Mouse (Mus musculus) B cell, adult (primary cell): Measurements from ENCODE around the gene Vmn2r86. TPM values are rescaled to one million over a fixed set of nuclear protein-coding genes. Genes with fewer than 3 reads are reported as not detected.

Experiments used
- total RNA-seq: library from RNA; stranded (reverse); gene quantifications from 4 replicates; pipeline ENCODE4 v1.2.4, GENCODE M21; 2023; ENCODE audit not compliant: inconsistent age

Gene Vmn2r86
- total RNA-seq, result not detected in 4 replicates

DNA sequence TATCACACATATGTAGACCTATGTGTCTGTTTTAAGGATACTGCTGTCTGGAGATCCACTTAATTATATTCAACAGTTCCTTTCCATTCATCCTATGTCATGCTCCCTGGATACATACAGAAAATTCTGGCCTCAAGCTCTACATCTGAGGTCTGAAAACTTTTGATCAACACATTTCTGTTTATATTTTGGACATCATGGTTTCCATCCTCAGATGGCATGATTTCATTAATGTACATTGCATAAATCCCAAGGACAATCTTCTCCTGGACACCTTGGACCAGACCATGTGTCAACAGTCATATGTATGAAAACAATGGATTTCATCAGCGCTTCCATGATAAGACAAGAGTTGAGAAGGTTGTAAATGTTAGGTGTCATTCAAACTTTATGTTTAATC, at the start of gene Vmn2r86:
Vmn2r86 (minus strand) TSS at position 101 of the 400 bp plus-strand sequence.

DNA sequence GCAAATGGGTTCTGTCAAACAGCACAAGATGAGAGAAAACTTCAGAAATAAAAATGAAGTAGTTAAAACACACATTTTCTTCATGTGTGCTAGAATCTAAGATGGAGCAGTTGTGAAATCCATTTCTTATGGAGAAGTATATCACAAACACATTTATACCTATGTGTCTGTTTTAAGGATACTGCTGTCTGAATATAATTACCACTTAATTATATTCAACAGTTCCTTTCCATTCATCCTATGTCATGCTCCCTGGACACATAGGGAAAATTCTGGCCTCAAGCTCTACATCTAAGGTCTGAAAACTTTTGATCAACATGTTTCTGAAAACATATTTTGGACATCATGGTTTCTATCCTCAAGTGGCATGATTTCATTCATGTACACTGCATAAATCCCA, 41.4 kb upstream of the Vmn2r86 start, which contains the start of gene Vmn2r87:
Vmn2r87 (minus strand) TSS at position 101 of the 400 bp plus-strand sequence.

DNA sequence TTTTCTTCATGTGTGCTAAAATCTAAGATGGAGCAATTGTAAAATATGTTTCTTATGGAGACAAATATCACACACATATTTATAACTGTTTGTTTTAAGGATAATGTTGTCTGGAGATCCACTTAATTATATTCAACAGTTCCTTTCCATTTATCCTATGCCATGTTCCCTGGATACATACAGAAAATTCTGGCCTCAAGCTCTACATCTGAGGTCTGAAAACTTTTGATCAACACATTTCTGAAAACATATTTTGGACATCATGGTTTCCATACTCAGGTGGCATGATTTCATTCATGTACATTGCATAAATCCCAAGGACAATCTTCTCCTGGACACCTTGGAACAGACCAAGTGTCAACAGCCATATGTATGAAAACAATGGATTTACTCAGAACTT, 26.2 kb downstream of the Vmn2r86 start, which contains the start of gene Vmn2r85:
Vmn2r85 (minus strand) TSS at position 101 of the 400 bp plus-strand sequence.

DNA sequence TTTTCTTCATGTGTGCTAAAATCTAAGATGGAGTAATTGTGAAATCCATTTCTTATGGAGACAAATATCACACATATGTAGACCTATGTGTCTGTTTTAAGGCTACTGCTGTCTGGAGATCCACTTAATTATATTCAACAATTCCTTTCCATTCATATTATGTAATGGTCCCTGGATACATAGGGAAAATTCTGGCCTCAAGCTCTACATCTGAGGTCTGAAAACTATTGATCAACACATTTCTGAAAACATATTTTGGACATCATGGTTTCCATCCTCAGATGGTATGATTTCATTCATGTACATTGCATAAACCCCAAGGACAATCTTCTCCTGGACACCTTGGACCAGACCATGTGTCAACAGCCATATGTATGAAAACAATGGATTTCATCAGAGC, 61.6 kb downstream of the Vmn2r86 start, which contains the start of gene Vmn2r84:
Vmn2r84 (minus strand) TSS at position 101 of the 400 bp plus-strand sequence.

Other genes with a start within 250 kb of the Vmn2r86 start
- gene Olfr827, start 241.6 kb downstream of the Vmn2r86 start, total RNA-seq, result not detected in 4 replicates
- 0.15 to 0.29 TPM (median 0.18 TPM) in 4 replicates for gene Neurod4, start 175.8 kb downstream of the Vmn2r86 start, total RNA-seq
- 70.4 to 81.9 TPM (median 78.9 TPM) in 4 replicates for gene Tespa1, start 133.2 kb downstream of the Vmn2r86 start, total RNA-seq
- not detected in 4 replicates for gene Vmn2r84, start 61.7 kb downstream of the Vmn2r86 start, total RNA-seq
- not detected in 4 replicates for gene Vmn2r85, start 26.3 kb downstream of the Vmn2r86 start, total RNA-seq
- not detected in 4 replicates for gene Vmn2r87, start 41.3 kb upstream of the Vmn2r86 start, total RNA-seq